Mouse (Mus musculus) ovary, postnatal 36 days (tissue): ENCODE measurements around the gene 4921517D22Rik.
"Not testable (repeated sequence)": the region's sequence is repeated elsewhere in the genome, so short reads cannot be mapped to it uniquely, and the experiment has no call there.

Experiments used
- DNase-seq: peaks from one replicate; pipeline ENCODE4 v3.0.0; 2022; ENCODE audit warnings: low spot score, mixed read lengths

The 4921517D22Rik gene

DNA sequence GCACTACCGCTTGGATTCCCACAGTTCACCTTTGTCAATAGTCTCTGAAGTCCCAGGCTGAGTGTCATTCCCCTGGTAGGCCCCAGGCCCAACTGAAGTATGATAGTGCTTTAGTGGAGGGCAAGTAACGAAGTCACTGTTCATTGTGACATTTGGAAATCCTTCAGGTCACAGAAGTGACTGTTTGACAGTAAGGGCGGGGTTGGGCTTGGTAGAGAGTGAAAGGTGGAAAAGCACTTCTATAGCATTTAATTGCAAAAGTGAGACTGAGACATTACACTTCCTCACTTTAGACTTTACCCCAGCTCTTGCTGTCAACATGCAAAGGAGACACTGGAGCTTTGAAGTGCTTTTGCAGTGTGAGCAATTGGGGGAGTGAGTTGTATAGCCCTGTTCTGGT, at the start of gene 4921517D22Rik:
TSS of gene 4921517D22Rik (minus strand) at position 101 of the 400 bp plus-strand sequence.
- DNase-seq = no peak

DNA sequence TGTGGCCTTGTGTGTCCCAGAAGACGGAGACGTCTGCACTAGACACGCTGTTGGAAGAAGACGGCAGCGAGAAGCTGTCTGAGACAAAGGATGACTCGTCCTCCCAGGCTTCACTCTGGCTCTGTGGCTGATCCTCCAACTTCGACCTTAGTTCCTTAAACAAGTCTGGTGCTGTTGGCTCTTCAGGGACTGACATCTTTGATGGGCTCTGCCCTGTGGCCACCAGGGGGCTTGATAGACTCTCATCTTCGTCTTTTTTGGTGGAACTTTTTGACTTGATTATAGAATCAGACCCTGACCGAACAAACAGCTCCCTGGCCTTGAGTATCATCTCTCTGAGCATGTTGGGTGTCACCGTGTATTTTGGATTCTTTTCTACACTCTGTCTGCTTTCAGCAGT, 47.8 kb upstream of the 4921517D22Rik start:
- no peak for DNase-seq

DNA sequence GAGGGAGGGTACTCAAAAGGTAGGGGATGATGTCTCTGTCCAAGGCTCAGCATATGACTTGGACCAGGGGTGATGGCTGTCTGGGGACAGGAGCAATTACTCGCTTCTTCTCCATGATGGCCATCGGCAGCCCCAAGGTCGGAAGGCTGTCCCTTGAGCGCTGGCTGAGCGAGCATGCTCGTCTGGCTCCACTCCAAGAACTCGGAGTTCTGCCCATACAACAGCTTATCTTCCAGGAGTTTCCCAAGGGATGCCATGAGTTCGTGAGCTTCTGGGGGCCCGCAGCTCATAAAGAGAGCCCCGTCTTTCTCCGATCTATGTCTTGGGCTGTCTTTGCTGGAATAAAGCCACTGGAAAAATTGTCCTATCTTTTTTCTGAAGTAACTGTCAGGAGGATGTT, 47.2 kb upstream of the 4921517D22Rik start:
- DNase-seq = peak; percentile 36

DNA sequence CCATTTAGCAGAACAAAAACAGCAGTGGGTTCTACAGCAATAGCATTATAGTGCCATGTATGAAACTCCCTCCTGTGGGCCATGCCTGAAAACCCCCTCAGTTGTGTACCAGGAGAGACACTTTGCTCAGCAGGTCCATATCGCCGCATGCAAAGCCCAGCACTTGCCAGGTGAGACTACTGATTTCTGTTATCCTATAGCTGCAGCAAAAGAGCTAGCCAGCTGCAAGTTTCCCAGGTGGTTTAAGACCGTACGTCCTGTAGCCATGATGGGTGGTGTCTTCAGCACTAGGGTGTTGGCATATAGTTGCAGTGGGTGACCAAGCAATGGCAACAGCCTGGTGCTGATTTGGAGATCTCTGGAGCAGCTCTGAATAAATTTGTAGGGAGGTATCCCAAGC, 45.5 kb upstream of the 4921517D22Rik start:
- no peak for DNase-seq

DNA sequence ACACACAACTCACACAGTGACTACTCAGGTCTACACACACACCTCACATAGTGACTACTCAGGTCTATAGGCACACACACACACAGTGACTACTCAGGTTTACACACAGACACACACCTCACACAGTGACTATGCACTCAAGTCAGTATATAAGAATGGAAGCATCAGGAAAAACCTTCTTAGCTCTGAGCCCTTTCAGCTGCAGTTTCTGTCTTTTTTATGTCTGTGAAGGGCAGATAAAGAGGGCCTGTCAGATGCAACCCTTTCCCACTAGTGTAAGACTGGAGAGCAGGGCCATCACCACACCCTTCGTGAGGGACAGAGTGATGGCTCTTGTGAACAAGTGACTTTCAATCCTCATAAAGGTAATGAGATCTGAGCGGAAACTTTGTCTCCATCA, 44.5 kb upstream of the 4921517D22Rik start:
- no peak for DNase-seq

DNA sequence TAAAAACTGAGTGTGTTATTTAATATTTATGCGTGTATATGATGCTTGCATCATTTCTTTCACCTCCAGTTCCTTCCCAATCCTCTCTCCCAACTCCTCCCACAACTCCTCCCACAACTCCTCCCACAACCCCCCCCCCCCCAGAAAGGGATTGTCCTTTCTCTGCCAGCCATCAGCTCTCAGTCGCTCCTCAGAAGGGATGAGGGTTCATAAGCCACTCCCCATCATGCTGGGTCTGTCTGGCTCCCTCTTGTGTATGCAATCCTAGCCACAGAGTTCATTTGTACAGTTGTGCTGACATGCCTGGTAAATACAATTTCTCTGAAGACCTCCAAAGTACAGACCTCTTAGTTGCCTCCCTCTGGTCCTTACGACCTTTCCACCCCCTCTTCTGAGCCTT, 41.3 kb upstream of the 4921517D22Rik start:
- DNase-seq = no peak

DNA sequence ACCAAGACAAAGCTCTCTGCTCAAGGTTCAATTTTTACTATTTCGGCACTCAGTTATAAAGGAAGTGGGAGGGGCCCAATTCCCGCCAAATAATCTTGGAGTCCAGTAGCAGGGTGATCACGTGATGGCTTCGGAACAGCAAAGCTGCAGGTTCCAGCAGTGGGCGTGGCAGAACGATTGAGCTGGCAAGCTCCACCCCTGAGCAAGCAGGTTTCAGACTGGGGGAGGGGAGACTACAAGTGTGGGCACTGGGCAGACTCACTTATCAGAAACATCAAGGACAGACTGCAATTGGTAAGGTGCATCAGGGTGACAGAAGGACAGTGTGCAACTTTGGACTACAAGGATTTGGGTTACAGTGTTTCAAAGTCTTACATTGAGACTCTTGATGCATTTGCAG, 40.4 kb upstream of the 4921517D22Rik start:
- DNase-seq = not testable (repeated sequence)

DNA sequence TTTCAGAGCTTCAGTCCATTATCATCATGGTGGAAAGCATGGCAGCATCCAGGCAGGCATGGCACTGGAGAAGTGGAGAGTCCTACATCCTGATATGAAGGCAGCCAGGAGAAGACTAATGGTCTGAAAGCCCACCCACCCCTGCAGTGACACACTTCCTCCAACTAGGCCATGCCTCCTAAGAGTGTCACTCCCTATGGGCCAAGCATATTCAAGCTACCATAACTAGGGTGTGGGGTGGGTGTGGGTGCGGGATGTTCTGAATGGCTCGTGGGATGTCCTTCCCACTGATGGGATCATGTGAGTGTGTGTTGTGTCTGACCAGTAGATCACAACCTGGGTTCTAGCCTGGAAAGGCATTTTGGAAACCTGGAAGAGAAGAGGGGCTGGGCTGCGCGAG, 40.0 kb upstream of the 4921517D22Rik start:
- DNase-seq = no peak

DNA sequence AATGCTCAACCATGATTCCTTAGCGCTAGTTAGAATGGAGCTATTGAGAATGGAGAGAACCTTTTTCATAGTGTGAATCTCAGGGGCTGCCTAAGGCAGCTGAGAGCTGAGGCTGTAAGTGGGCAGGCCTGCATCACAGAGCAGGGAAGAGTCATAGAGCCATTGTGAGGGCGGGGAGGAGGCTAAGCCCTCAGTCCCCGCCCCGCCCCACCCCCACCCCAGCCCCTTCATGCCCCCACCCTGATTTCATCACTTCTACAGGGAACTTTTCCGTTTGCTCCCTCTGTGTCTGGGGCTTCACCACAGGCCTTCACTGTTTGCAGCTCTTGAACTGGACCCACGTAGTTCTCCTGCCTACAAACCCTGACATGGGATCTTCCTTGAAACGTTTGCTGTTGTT, 37.7 kb upstream of the 4921517D22Rik start, which contains the start of gene Spata31d1d:
TSS of gene Spata31d1d (minus strand) at position 101 of the 400 bp plus-strand sequence.
- no peak for DNase-seq

DNA sequence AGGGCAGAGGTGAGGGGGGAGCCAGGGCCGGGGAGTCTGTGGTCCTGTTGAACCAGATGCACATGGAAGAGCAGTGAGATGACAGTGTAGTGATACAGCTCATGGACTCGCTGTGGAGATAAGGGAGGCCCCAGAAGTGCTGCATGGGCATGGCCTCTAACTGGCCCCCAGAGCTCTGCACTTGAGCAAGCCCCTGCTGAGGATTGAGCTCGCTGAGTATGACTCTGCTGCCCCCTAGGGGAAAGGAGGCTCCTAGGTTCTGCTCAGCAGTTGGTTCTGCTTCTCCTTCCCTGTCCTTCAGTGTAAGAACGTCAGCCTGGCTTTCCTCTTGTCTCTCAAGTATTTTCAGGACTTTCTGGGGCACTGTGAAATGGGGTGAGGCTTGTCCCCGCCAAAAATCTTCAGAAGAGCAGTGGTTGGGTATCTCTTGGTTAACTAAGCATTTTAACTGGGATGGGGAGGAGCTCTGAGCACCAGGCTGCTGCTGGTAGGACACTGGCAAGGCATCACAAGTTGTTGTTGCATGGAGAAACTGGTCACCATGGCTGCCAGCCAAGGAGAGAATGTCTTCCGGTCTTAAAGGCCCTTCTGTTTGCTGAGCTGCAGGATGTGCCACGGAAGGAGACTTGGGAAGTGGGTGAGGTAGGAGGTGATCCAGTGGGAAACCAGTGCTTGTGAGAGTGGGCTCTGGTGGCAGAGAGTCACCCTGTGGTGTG, 34.6 kb upstream of the 4921517D22Rik start:
- peak; percentile 71 for DNase-seq

DNA sequence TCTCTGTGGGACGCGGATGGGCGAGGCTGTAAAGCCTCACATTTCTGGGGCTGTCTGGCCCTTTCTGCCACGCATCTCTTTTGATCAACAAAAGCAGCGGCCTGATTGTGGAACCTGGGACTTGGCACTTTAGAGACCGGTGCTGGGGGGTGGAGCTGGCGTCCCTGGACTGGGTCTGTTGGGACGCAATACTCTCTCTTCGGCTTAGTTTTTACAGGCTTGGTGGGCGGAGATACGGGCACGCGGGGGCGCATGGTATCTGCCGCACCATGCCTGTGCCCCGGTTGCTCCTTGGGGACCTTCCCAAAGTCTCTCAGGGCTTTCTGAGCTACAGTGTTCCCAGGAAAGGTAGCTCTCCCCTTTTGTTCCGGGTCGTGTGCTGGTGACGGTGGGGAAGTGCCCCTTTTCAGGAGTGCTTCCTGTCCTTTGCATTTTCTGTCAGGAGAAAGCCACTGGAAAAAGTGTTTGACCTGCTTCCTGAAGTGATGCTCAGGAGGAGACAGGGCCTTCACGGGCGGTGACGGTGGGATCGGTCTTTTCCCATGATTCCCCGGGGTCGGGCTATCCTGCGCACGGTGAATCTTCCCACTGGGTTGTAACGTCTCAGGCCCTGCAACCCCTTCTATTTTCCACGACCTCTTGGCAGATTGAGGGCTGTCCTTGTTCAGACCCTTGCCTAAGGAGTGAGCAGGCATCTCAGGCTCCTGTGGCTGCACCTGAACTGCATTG, 32.4 kb upstream of the 4921517D22Rik start:
- DNase-seq = no peak

DNA sequence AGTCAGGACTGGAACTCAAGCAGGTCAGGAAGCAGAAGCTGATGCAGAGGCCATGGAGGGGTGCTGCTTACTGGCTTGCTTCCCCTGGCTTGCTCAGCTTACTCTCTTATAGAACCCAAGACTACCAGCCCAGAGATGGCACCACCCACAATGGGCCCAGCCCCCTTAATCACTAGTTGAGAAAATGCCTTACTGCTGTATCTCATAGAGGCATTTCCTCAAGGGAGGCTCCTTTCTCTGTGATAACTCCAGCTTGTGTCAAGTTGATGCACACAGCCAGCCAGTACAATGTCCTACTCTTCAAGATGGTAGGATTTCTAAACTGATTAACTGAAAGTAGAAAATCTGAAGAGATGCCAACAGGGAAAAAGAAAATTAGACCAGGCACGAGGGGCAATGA, 28.2 kb upstream of the 4921517D22Rik start:
- not testable (repeated sequence) for DNase-seq

DNA sequence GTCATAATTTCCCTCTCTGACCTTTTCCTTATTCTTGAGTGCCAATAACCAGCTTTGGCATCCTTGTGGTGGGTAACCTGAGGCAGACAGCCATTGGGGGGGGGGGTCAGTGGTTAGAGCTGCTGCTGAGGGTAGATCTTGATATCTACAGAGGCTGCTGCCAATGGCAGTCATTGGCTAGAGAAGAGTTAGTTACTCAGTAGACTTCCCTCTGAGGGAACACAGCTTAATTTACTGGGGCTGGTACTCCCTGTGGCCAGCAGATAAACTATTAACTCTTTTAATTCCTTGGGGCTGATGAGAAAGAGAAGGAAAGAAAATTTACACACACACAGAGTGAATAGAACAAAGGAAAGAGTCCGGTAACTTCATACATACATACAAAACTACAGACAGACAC, 25.6 kb upstream of the 4921517D22Rik start:
- no peak for DNase-seq

DNA sequence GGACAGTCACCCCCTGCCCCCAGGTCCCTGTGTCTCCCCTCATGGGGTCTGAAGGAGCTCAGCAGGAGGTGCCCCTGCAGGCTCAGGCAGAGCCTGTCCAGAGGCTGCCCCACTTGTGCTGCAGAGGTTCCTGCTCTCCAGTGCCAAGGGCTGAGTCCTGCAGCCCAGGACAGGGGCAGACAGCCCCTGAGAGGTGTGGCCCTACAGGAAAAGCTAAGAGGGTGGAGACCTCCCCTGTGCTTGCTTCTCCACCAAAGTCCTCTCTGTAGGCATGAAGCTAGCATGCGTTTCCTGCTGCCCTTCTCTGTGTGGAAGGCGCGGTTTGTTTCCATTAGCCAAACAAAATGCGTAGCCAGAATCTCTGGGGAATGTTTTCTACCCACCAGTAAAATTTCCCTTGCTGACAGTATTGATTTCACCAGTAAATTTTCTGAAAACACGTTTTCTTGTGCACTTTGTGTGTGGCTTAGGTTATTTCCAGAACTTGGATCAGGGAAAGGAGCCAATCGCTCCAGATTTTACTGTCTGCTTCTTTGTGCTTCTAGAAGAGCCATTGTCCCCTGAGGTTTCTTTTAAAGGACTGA, 25.0 kb upstream of the 4921517D22Rik start:
- not testable (repeated sequence) for DNase-seq

DNA sequence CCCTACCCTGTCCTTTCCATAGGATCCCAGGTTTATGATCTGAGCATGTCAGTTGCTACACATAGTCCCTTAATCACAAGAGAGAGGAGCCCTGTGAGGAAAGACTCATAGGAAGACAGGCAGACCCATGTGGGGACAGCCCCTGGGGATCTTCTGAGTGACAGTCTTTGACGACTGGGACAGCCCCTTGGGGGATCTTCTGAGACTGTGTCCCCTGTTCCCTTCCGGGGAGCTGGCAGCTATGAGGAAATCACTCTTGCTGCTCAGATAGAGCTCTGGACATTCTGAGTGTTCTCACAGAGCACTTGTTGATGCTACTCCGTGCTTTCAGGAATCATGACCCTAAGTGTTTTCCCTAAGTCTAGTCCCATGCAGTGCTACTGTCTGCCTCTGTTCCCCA, 19.8 kb upstream of the 4921517D22Rik start:
- no peak for DNase-seq

DNA sequence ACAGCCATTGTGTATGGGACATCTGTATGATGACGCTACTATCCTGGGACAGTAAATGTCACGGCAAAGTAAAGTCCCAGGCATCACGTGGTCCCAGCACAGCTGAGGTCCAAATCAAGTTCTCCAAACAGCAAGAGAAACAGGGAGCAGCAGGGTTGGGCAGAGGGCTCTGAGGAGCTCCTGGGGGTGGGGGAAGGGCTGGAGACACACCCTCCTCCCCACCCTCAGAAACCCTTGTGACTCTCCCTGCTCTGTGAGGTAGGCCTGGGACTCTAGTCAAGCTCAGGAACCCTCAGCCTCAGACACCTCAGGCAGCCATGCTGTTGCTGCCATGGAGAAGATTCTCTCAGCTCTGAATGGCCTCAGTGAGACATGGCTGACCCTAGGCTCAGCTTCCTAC, 18.1 kb upstream of the 4921517D22Rik start, which contains the start of gene Spata31d1b:
TSS of gene Spata31d1b (plus strand) at position 301 of the 400 bp plus-strand sequence.
- not testable (repeated sequence) for DNase-seq

DNA sequence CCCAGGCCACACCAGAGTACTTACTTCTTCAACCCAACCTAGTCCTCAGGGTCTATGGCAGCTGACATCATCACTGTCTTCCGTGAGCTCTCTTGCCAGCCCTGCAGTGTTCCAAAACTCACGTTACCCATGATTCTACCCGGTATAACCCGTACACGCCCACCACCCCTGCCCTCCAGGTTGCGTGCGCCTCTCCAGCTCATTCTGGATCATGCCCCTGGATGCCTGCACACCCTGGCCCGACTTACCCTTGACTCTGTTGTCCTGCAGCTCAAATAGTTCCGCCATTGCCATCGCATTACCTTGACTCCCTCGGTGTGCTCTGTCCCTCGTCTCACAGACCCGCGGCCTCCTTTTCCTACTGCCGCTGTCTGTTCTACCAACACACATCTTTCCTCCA, 16.3 kb upstream of the 4921517D22Rik start, which contains the start of gene Spata31d1a:
TSS of gene Spata31d1a (minus strand) at position 101 of the 400 bp plus-strand sequence.
- no peak for DNase-seq

DNA sequence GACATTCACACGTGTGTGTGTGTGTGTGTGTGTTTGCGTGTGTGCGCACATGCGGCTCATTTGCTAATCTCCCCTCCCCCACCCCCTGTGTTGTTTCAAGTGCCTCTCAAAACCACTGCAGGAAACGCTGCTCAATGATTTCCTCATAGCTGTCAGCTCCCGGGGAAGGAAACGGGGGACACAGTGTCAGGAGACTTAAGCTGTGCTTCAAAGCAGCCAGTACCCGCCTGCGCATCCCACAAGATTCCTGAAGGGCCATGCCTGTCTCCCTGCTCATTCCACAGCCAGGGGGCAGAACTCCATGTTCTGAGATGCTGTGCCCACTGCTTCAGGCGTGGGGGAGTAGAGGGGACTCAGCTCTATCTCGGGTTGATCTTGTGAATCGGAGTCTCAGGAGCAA, 10.7 kb upstream of the 4921517D22Rik start:
- DNase-seq = no peak

DNA sequence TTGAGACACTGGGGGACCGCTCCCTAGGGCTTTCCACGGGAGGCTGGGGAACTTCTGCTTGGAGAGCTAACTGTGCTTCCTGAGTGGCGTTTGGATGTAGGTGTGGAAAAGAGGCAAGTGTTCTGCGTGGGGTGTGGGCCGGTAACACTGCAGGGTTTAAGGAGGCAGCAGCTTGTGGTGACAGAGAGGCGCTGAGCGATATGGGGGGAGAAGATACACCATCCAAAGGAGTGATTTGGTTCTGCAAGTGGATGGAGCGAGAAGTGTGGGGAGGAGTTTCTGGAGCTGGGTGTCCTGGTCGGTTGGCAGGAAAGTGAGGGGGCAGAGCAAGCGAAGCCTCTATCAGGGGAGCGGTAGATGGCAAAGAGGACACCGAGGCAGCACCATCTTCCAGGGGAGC, 9.6 kb upstream of the 4921517D22Rik start:
- DNase-seq = no peak

DNA sequence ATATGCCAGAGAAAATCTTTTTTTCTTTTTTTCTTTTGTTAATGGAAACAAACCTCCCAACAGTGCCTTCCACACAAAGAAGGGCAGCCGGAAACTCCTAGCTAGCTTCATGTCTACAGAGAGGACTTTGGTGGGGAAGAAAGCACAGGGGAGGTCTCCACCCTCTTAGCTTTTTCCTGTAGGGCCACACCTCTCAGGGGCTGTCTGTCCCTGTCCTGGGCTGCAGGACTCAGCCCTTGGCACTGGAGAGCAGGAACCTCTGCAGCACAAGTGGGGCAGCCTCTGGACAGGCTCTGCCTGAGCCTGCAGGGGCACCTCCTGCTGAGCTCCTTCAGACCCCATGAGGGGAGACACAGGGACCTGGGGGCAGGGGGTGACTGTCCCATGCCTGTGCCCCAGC, 6.2 kb upstream of the 4921517D22Rik start:
- DNase-seq = not testable (repeated sequence)

DNA sequence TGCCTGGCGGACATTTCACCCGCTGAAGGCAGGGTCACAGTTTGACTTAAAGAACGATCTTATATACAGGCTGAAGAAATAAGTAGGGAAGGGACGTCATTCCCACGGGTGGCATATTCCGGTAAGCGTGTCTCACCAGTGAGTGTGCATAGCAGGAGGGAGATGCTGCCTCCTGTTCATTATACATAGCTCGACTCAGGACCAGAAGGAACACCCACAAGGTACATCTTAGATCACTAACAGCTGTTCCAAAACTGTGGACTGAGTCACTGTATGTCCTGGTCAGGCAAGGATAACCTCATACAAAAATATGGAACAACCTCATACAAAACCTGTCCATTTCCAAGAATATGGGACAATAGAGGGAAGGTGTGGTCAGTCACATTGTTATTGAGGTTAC, 5.2 kb upstream of the 4921517D22Rik start:
- DNase-seq = no peak

DNA sequence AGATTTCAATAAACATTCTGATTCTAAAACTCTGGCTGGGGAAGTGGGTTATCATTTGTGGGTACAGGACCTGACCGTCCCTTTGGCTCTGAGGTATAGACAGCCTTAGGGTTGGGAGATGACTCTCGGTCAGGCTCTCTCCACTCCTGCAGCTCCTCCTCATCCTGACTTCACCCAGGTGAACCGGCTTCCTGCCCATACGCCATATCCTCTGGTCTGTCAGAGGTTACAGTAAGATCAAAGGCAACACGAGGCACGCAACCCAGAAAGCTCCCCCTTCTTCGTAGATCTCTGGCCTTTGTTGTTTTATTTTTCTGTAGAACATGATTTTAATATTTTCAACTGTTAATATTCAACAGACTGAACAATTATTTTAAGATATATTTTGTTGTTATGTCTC, 1.9 kb upstream of the 4921517D22Rik start:
- no peak for DNase-seq

DNA sequence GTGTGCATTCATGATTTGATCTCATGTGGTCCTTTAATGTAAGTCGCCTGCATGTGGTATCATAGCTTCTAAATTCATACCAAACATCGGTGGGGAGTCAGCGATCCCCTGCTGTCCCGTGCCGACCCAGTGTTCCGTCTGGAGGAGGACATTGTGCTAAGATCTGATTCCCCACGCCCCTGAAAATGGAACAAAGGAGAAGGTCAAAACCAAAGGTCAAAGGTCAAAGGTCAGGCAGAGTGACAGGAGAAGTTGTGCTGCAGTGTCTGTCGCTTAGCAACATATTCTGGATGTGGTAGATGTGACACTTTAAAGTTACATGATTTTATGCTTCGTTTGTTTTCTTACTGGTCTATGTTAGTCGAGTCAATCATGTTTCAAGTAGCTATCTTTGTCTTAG, 2.4 kb downstream of the 4921517D22Rik start:
- DNase-seq = no peak
